Mouse (Mus musculus) limb, embryonic 14.5 days (tissue): Measurements from ENCODE around the gene Rapgef4. TPM values are rescaled to one million over a fixed set of nuclear protein-coding genes. Genes with fewer than 3 reads are reported as not detected.

ENCODE experiments used
- ATAC-seq: fragments of 200-750 bp; cut with Nextera tagmentation; 2 replicates; pipeline ENCODE4 v1.8.0; 2017; ENCODE audit warnings: low read depth, moderate number of reproducible peaks, moderate TSS enrichment; ENCODE audit not compliant: low FRiP score
- DNase-seq: peaks from one replicate; pipeline ENCODE4 v3.0.0-alpha.2; 2015; ENCODE audit warnings: low spot score
- H3K27ac ChIP-seq: fragments of 300-500 bp; sonication (generic); replicated peaks from 2 replicates; pipeline ENCODE4 v1.5.1; 2014; ENCODE audit warnings: low read depth, mild to moderate bottlenecking, low read length, moderate library complexity, mixed read lengths
- H3K27me3 ChIP-seq: fragments of 300-500 bp; sonication (generic); 2 replicates; pipeline ENCODE4 v1.6.1; 2014; ENCODE audit warnings: low read length, mixed read lengths; ENCODE audit not compliant: control insufficient read depth, insufficient read depth
- H3K36me3 ChIP-seq: fragments of 300-500 bp; sonication (generic); 2 replicates; pipeline ENCODE4 v1.6.1; 2014; ENCODE audit warnings: mild to moderate bottlenecking, low read length, moderate library complexity, mixed read lengths; ENCODE audit not compliant: control insufficient read depth, insufficient read depth
- H3K4me1 ChIP-seq: fragments of 300-500 bp; sonication (generic); 2 replicates; pipeline ENCODE4 v1.6.1; 2014; ENCODE audit warnings: antibody characterized with exemption, low read length, mixed read lengths; ENCODE audit not compliant: control insufficient read depth, insufficient read depth
- H3K4me2 ChIP-seq: fragments of 300-500 bp; sonication (generic); replicated peaks from 2 replicates; pipeline ENCODE4 v1.6.1; 2014; ENCODE audit warnings: low read depth, mild to moderate bottlenecking, low read length, moderate library complexity; ENCODE audit not compliant: severe bottlenecking
- H3K4me3 ChIP-seq: fragments of 300-500 bp; sonication (generic); replicated peaks from 2 replicates; pipeline ENCODE4 v1.5.1; 2014; ENCODE audit warnings: low read length
- H3K9ac ChIP-seq: fragments of 300-500 bp; sonication (generic); 2 replicates; pipeline ENCODE4 v1.6.1; 2014; ENCODE audit warnings: mild to moderate bottlenecking, low read depth, low read length, moderate library complexity; ENCODE audit not compliant: severe bottlenecking
- H3K9me3 ChIP-seq: fragments of 300-500 bp; sonication (generic); 2 replicates; pipeline ENCODE4 v1.6.1; 2016; ENCODE audit warnings: low read length; ENCODE audit not compliant: control insufficient read depth
- POLR2A ChIP-seq: fragments of 200-500 bp; IDR thresholded peaks from 2 replicates; pipeline ENCODE4 v1.8.0; 2012; ENCODE audit warnings: inconsistent platforms, mild to moderate bottlenecking, moderate library complexity, borderline replicate concordance; ENCODE audit not compliant: insufficient read depth, insufficient read length; ENCODE audit errors: extremely low read depth
- WGBS: fragments of 180-500 bp; shearing (Covaris S2); extraction: QIAGEN DNeasy Blood & Tissue Kit; methylation state at CpG from one replicate; pipeline ENCODE4 v1.1.7; 2014; 5-methylcytosine and 5-hydroxymethylcytosine counted together
- polyA plus RNA-seq, 2 experiments: library from polyadenylated mRNA; depleted of rRNA in 1 of 2; stranded (reverse) in 1 of 2; unstranded in 1 of 2; fragments of >200 nt; fragmentation: Nextera tagmentation in 1 of 2; extraction: Ambion mirVana in 1 of 2; gene quantifications; 2 replicates each; pipeline versions ENCODE4 v1.2.1 to v1.2.3; 2012 to 2014

Gene Rapgef4
- polyA plus RNA-seq, 2 experiments = 2.2 to 2.3 TPM

DNA sequence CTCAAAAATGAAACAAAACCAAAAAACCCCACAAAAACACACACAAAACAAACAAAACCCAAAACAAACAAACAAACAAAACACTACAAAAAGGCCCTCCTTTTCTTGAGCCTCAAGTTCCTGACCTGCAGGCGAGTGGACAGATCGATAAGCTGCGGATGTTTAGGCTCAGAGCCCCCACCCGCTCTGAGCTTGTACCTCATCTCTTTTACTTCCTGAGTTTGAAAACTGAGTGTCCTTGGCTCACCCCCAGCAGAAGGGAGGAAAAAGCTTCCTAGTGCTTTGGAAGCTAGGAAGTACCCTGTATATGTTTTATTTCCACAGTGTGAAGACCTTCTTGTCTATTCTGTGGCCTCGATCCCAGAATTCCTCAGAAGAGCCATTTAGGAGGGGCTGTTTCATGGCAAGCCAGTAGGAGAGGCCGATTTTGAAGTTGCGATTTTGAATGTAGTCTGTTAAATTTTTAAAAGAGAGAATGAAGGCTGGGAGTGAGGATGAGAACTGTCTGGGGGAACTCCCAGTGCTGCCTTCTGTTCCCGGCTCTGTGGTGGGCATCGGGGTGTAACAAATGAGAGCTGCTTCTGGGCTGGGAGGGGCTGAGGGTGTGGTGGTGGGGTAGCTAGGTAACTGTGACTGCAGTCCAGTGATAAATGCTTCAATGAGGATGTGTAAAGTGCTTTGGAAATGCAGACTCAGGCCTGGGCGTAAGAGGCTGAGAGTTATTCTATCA, 2.0 kb downstream of the Rapgef4 start:
- Histone ChIP-seq H3K36me3 (no peaks in the 10 kb centered on the region), H3K4me2 (no peak overlapping the region), H3K4me3 (no peak overlapping the region), H3K27me3 (peaks cover 17% of the 10 kb centered on the region; the same call in 1 of the 2 replicates), H3K4me1 (no peaks in the 10 kb centered on the region; the same call in 1 of the 2 replicates), H3K9ac (no peak overlapping the region), H3K9me3 (no peaks in the 10 kb centered on the region), H3K27ac (no peak overlapping the region)
- WGBS = 74% methylated on average over 10 of the region's 10 CpGs
- DNase-seq (no peak), ATAC-seq (no peak)
- TF ChIP-seq POLR2A = no peak

DNA sequence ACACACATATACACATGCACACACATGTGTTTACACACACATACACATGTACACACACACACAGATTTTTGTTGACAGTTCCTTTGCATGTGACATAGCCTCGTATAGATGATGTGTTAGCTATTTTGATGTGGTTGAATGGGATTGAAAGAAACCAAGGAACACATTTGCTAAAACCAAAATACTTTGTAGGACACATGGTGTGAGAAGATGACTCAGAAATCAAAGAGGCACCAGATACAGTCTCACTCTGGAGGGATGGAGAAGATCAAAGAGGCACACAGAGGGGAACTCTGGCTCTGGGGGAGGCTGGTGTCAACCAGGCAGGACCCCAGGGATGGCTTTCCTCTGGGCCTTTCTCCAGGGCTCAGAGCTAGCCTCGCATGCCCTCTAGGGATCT, 4.7 kb downstream of the Rapgef4 start:
- WGBS = 56% methylated on average over 2 of the region's 2 CpGs
- 0 out of 2 replicates have a peak, but pooled peaks cover 17% of the 10 kb centered on the region for H3K27me3 ChIP-seq
- no peaks in the 10 kb centered on the region for H3K36me3 ChIP-seq
- DNase-seq = no peak
- no peak overlapping the region for H3K9ac ChIP-seq
- no peaks in the 10 kb centered on the region for H3K9me3 ChIP-seq
- H3K4me1 ChIP-seq = no peaks in the 10 kb centered on the region; the same call in 1 of the 2 replicates
- no peak overlapping the region for H3K4me2 ChIP-seq
- no peak overlapping the region for H3K27ac ChIP-seq
- TF ChIP-seq POLR2A = no peak
- no peak for ATAC-seq
- H3K4me3 ChIP-seq = no peak overlapping the region

- H3K4me1 ChIP-seq = no peaks in the 10 kb centered on the region; the same call in 1 of the 2 replicates
- H3K36me3 ChIP-seq = no peaks in the 10 kb centered on the region
- DNase-seq (no peak), ATAC-seq (no peak)
- 0 out of 2 replicates have a peak, but pooled peaks cover 15% of the 10 kb centered on the region for H3K27me3 ChIP-seq
- no peak overlapping the region for H3K27ac ChIP-seq
- WGBS = 73% methylated on average over 12 of the region's 12 CpGs
- no peak for TF ChIP-seq POLR2A
- H3K4me2 ChIP-seq = no peak overlapping the region
- H3K9ac ChIP-seq = no peak overlapping the region
- no peak overlapping the region for H3K4me3 ChIP-seq
- no peaks in the 10 kb centered on the region for H3K9me3 ChIP-seq
Observed at GRCm38 (mm10) chr2:71986276-71986848, 5.3 kb downstream of the Rapgef4 start.

GRCm38 (mm10) chr2:71988572-71988971, 7.5 kb downstream of the Rapgef4 start:
- Histone ChIP-seq H3K4me1 (no peaks in the 10 kb centered on the region), H3K27ac (no peak overlapping the region), H3K4me2 (no peak overlapping the region), H3K36me3 (no peaks in the 10 kb centered on the region), H3K9ac (no peak overlapping the region), H3K4me3 (no peak overlapping the region), H3K9me3 (no peaks in the 10 kb centered on the region), H3K27me3 (no peaks in the 10 kb centered on the region)
- TF ChIP-seq POLR2A = no peak
- 58% methylated on average over 6 of the region's 6 CpGs for WGBS
- DNase-seq (no peak), ATAC-seq (no peak)

DNA sequence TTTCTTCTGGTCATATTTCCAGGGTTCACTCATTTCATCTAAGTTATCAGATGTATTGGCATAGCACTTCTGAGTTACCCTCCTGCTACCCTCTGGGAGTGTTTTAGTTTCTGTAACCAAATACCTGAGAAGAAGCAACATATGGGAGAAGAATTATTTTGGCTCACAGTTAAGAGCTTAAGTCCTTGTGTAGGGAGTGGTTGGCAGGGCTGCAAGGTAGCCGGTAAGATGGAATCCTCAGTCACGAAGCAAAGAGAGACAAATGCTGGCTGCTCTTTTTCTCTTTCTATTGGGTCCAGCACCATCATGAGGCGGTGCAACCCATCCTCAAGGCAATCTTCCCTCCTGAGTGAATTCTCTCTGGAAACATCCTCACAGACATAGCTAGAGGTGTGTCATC, 11.1 kb downstream of the Rapgef4 start:
- no peak for TF ChIP-seq POLR2A
- no peaks in the 10 kb centered on the region for H3K4me1 ChIP-seq
- H3K36me3 ChIP-seq = no peaks in the 10 kb centered on the region
- no peak for DNase-seq
- no peak overlapping the region for H3K27ac ChIP-seq
- no peak overlapping the region for H3K9ac ChIP-seq
- WGBS = 95% methylated on average over 3 of the region's 3 CpGs
- H3K4me3 ChIP-seq = no peak overlapping the region
- no peak overlapping the region for H3K4me2 ChIP-seq
- H3K27me3 ChIP-seq = no peaks in the 10 kb centered on the region
- ATAC-seq = no peak
- no peaks in the 10 kb centered on the region for H3K9me3 ChIP-seq
